Mouse (Mus musculus) CD8-positive naive resting alpha-beta T cell, adult 57 days (primary cell): ENCODE data around the gene Glycam1. TPM values are rescaled to one million over a fixed set of nuclear protein-coding genes. Genes with fewer than 3 reads are reported as not detected.

ENCODE experiments used
- total RNA-seq: library from RNA; stranded (reverse); gene quantifications from one replicate; pipeline ENCODE4 v1.2.4, GENCODE M21; 2023

Glycam1 gene
- not detected for total RNA-seq

DNA sequence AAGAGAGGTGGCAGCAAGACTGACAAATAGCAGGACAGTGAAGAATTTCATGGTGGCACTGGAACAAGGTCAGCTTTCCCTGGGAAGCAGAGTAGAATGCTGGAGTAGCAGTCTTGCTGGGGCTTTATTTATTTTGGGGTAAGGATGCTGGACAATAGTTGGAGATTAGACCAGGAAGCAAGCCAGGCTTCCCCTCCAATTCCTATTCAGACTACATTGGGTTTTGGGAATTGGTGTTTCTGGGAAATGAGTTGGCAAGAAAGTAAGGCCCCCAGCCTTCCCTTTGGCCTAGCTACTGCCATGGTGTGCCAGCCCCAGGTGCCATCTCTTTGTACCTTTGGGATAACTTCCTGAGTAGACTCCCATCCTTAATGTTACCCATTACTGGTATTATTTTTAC, at the start of gene Glycam1:
Gene Glycam1, minus strand, starts transcription at position 101 of the 400 bp plus-strand sequence.

DNA sequence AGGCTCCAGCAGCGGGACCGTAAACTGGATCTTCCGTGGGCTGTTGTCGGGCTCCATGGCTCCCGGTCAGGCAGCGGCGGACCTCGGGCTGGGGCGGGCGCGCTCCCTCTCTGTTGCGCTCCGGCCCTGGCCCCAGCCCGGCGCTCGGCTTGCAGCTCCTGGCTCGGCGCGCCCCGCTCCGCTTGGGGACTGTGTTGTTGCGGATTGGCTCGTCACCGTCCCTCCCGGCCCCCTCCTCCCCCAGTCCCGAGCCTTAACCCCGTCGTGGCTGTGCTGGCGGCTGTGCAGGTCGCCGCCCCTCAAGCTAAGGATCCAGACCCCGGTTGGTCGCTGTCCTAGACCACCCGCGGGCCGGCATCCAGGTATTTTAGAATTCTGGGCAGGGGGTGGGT, 27.1 kb downstream of the Glycam1 start, which contains the start of gene Ppp1r1a:
Gene Ppp1r1a, minus strand, starts transcription at position 182 of the 392 bp plus-strand sequence.

Other genes with a start within 250 kb of the Glycam1 start
- gene Zfp385a, start 225.0 kb downstream of the Glycam1 start, total RNA-seq: 1.9 TPM
- gene Itga5, start 198.3 kb downstream of the Glycam1 start, total RNA-seq: 1.7 TPM
- not detected for gene Gtsf1, start 134.6 kb downstream of the Glycam1 start, total RNA-seq
- not detected for gene Gtsf2, start 116.6 kb downstream of the Glycam1 start, total RNA-seq
- 139 TPM for gene Nckap1l, start 111.3 kb downstream of the Glycam1 start, total RNA-seq
- 32.6 TPM for gene Pde1b, start 62.0 kb downstream of the Glycam1 start, total RNA-seq
- gene Ppp1r1a, start 27.1 kb downstream of the Glycam1 start, total RNA-seq: not detected
- not detected for gene Mucl1, start 190.4 kb upstream of the Glycam1 start, total RNA-seq